Mouse (Mus musculus): Measurements from ENCODE around the gene Dnajc14. TPM values are rescaled to one million over a fixed set of nuclear protein-coding genes. Genes with fewer than 3 reads are reported as not detected.
A peak's percentile ranks its signal among the peaks of the same experiment; 100 is the strongest.
"Not testable (repeated sequence)": the region's sequence is repeated elsewhere in the genome, so short reads cannot be mapped to it uniquely, and the experiment has no call there.

The Dnajc14 gene
- total RNA-seq, 2 experiments from 2014 or later = 49.1 to 52.0 TPM

GRCm38 (mm10) chr10:128817033-128817432, 13.2 kb downstream of the Dnajc14 start, which contains the start of gene Sarnp:
TSS of gene Sarnp (plus strand) at chr10:128817333.
- intact Hi-C loops (cut with DNase I) = no loop called here
- DNase-seq = no peak

- intact Hi-C loops (cut with DNase I) = no loop called here
- no peak for DNase-seq
Measured at GRCm38 (mm10) chr10:128820217-128820616, 16.4 kb downstream of the Dnajc14 start.

GRCm38 (mm10) chr10:128821358-128822056, 17.6 kb downstream of the Dnajc14 start, which contains the start of gene Ormdl2:
TSS of gene Ormdl2 (minus strand) at chr10:128821645.
- DNase-seq = peak; percentile 99 to 100
- intact Hi-C loops (cut with DNase I) = no loop called here

- no peak for DNase-seq
- intact Hi-C loops (cut with DNase I) = no loop called here
Measured at GRCm38 (mm10) chr10:128822135-128822534, 18.3 kb downstream of the Dnajc14 start.

GRCm38 (mm10) chr10:128823087-128823486, 19.2 kb downstream of the Dnajc14 start:
- intact Hi-C loops (cut with DNase I); DNase-seq: not testable (repeated sequence)

- DNase-seq = no peak
- intact Hi-C loops (cut with DNase I) = no loop called here
Measured at GRCm38 (mm10) chr10:128823821-128824220, 20.0 kb downstream of the Dnajc14 start.

- intact Hi-C loops (cut with DNase I) = no loop called here
- DNase-seq = no peak
Measured at GRCm38 (mm10) chr10:128837400-128837799, 33.5 kb downstream of the Dnajc14 start.

GRCm38 (mm10) chr10:128839434-128839833, 35.6 kb downstream of the Dnajc14 start:
- no peak for DNase-seq
- intact Hi-C loops (cut with DNase I) = no loop called here

- intact Hi-C loops (cut with DNase I) = no loop called here
- no peak for DNase-seq
Measured at GRCm38 (mm10) chr10:128840612-128841011, 36.8 kb downstream of the Dnajc14 start.

- DNase-seq = no peak
Measured at GRCm38 (mm10) chr10:128843260-128843659, 39.4 kb downstream of the Dnajc14 start.

GRCm38 (mm10) chr10:128845516-128845915, 41.7 kb downstream of the Dnajc14 start:
- intact Hi-C loops (cut with DNase I) = loop anchor here (1.0 to 2.0 kb wide), 2 partner anchors 50 to 131 kb away; no protein-coding TSS in a partner anchor
- DNase-seq = peak; percentile 22 to 36

More at GRCm38 (mm10) chr10:128843260-128843659, 39.4 kb downstream of the Dnajc14 start:
- intact Hi-C loops (cut with DNase I) = no loop called here

- DNase-seq = no peak
- intact Hi-C loops (cut with DNase I) = no loop called here
Measured at GRCm38 (mm10) chr10:128846664-128847063, 42.8 kb downstream of the Dnajc14 start.

GRCm38 (mm10) chr10:128848426-128848825, 44.6 kb downstream of the Dnajc14 start:
- no peak for DNase-seq
- intact Hi-C loops (cut with DNase I) = no loop called here

GRCm38 (mm10) chr10:128850339-128850738, 46.5 kb downstream of the Dnajc14 start:
- DNase-seq = no peak
- intact Hi-C loops (cut with DNase I) = no loop called here

- intact Hi-C loops (cut with DNase I) = no loop called here
- DNase-seq = no peak
Measured at GRCm38 (mm10) chr10:128861176-128861575, 57.3 kb downstream of the Dnajc14 start.

- intact Hi-C loops (cut with DNase I) = no loop called here
- no peak for DNase-seq
Measured at GRCm38 (mm10) chr10:128866042-128866441, 62.2 kb downstream of the Dnajc14 start.

- no peak for DNase-seq
- intact Hi-C loops (cut with DNase I) = no loop called here
Measured at GRCm38 (mm10) chr10:128866518-128866917, 62.7 kb downstream of the Dnajc14 start.

Other genes starting within 250 kb of the Dnajc14 start
- 10 to 100 TPM; 60.0 to 64.4 TPM for gene Pa2g4, start 238.1 kb upstream of the Dnajc14 start, total RNA-seq (2021)
- gene Erbb3, start 214.4 kb upstream of the Dnajc14 start, total RNA-seq (2021) = 1 to 10 TPM; 7.7 to 8.6 TPM
- 100 to 1,000 TPM; 395 TPM for gene Rps26, start 177.3 kb upstream of the Dnajc14 start, total RNA-seq (2021)
- gene Ikzf4, start 158.1 kb upstream of the Dnajc14 start, total RNA-seq (2021) = 1 to 10 TPM; 1.8 to 2.0 TPM
- gene Suox, start 130.0 kb upstream of the Dnajc14 start, total RNA-seq (2021) = 10 to 100 TPM; 14.4 to 16.3 TPM
- 10 to 100 TPM; 74.3 to 78.1 TPM for gene Rab5b, start 107.8 kb upstream of the Dnajc14 start, total RNA-seq (2021)
- gene Pmel, start 99.9 kb upstream of the Dnajc14 start, total RNA-seq (2021) = 1 to 10 TPM; 2.1 to 2.2 TPM
- 10 to 100 TPM; 30.6 to 36.4 TPM for gene Cdk2, start 99.0 kb upstream of the Dnajc14 start, total RNA-seq (2021)
- 10 to 100 TPM; 10.3 to 11.9 TPM for gene Dgka, start 59.2 kb upstream of the Dnajc14 start, total RNA-seq (2021)
- gene Pym1, start 56.2 kb upstream of the Dnajc14 start, total RNA-seq (2021) = 10 to 100 TPM; 14.5 to 18.4 TPM
- 1 to 10 TPM; 3.4 to 5.4 TPM for gene Mmp19, start 13.2 kb upstream of the Dnajc14 start, total RNA-seq (2021)
- 10 to 100 TPM; 12.7 to 13.3 TPM for gene Tmem198b, start 308 bp downstream of the Dnajc14 start, total RNA-seq (2021)
- 10 to 100 TPM; 47.2 to 52.6 TPM for gene Sarnp, start 13.3 kb downstream of the Dnajc14 start, total RNA-seq (2021)
- 1 to 10 TPM; 6.5 to 9.8 TPM for gene Ormdl2, start 17.6 kb downstream of the Dnajc14 start, total RNA-seq (2021)
- gene Gdf11, start 87.7 kb downstream of the Dnajc14 start, total RNA-seq (2021) = 1 to 10 TPM; 3.1 to 4.0 TPM
- 100 to 1,000 TPM; 203 to 239 TPM for gene Cd63, start 96.9 kb downstream of the Dnajc14 start, total RNA-seq (2021)
- 1 to 10 TPM; 5.9 to 9.7 TPM for gene Rdh5, start 118.8 kb downstream of the Dnajc14 start, total RNA-seq (2021)
- gene Bloc1s1, start 120.0 kb downstream of the Dnajc14 start, total RNA-seq (2021) = 100 to 1,000 TPM; 188 to 198 TPM
- gene Itga7, start 129.8 kb downstream of the Dnajc14 start, total RNA-seq (2021) = 100 to 1,000 TPM; 125 to 136 TPM
- gene Mettl7b, start 156.9 kb downstream of the Dnajc14 start, total RNA-seq (2021) = not detected
- not detected for gene Olfr9, start 185.4 kb downstream of the Dnajc14 start, total RNA-seq (2021)
- not detected for gene Olfr763, start 206.7 kb downstream of the Dnajc14 start, total RNA-seq (2021)
- not detected for gene Olfr764-ps1, start 235.8 kb downstream of the Dnajc14 start, total RNA-seq (2021)
- gene Olfr765, start 245.9 kb downstream of the Dnajc14 start, total RNA-seq (2021) = not detected